Mouse (Mus musculus): ENCODE results near the gene Zfp697.
"Not testable (repeated sequence)": the region's sequence is repeated elsewhere in the genome, so short reads cannot be mapped to it uniquely, and the experiment has no call there.

Gene Zfp697

GRCm38 (mm10) chr3:98368776-98369175 is 13.5 kb upstream of the Zfp697 start:
- DNase-seq (ENCODE audit: low spot score in 2 of 2) = no peak

- no peak for DNase-seq (ENCODE audit: low spot score in 2 of 2)
Observed at GRCm38 (mm10) chr3:98374062-98374719, 8.1 kb upstream of the Zfp697 start.

- no peak for DNase-seq (ENCODE audit: low spot score in 2 of 2)
Observed at GRCm38 (mm10) chr3:98374980-98375379, 7.3 kb upstream of the Zfp697 start.

- no peak for DNase-seq (ENCODE audit: low spot score in 2 of 2)
Observed at GRCm38 (mm10) chr3:98378267-98378666, 4.0 kb upstream of the Zfp697 start.

- DNase-seq (ENCODE audit: low spot score in 2 of 2) = no peak
Observed at GRCm38 (mm10) chr3:98379236-98379635, 3.0 kb upstream of the Zfp697 start.

GRCm38 (mm10) chr3:98381677-98382245 is 500 bp upstream of the Zfp697 start:
- no peak for DNase-seq (ENCODE audit: low spot score in 2 of 2)

- DNase-seq (ENCODE audit: low spot score in 2 of 2) = peak in 1 of 2 experiments; percentile 14
Observed at GRCm38 (mm10) chr3:98383024-98383790, 946 bp downstream of the Zfp697 start.

- no peak for DNase-seq (ENCODE audit: low spot score in 2 of 2)
Observed at GRCm38 (mm10) chr3:98387086-98387485, 4.8 kb downstream of the Zfp697 start.

- DNase-seq (ENCODE audit: low spot score in 2 of 2) = no peak
Observed at GRCm38 (mm10) chr3:98387756-98388155, 5.5 kb downstream of the Zfp697 start.

GRCm38 (mm10) chr3:98389305-98389704 is 7.0 kb downstream of the Zfp697 start:
- no peak for DNase-seq (ENCODE audit: low spot score in 2 of 2)

- DNase-seq (ENCODE audit: low spot score in 2 of 2) = not testable (repeated sequence)
Observed at GRCm38 (mm10) chr3:98404268-98404895, 22.1 kb downstream of the Zfp697 start.

- DNase-seq (ENCODE audit: low spot score in 2 of 2) = not testable (repeated sequence)
Observed at GRCm38 (mm10) chr3:98405877-98406276, 23.6 kb downstream of the Zfp697 start.

- DNase-seq (ENCODE audit: low spot score in 2 of 2) = not testable (repeated sequence)
Observed at GRCm38 (mm10) chr3:98406569-98407144, 24.4 kb downstream of the Zfp697 start.

- DNase-seq (ENCODE audit: low spot score in 2 of 2) = not testable (repeated sequence)
Observed at GRCm38 (mm10) chr3:98407261-98407780, 25.1 kb downstream of the Zfp697 start.

GRCm38 (mm10) chr3:98410619-98411580 is 28.6 kb downstream of the Zfp697 start:
- DNase-seq (ENCODE audit: low spot score in 2 of 2) = not testable (repeated sequence)

- no peak for DNase-seq (ENCODE audit: low spot score in 2 of 2)
Observed at GRCm38 (mm10) chr3:98413733-98414132, 31.5 kb downstream of the Zfp697 start.

GRCm38 (mm10) chr3:98414296-98414695 is 32.0 kb downstream of the Zfp697 start:
- no peak for DNase-seq (ENCODE audit: low spot score in 2 of 2)

GRCm38 (mm10) chr3:98416426-98417250 is 34.4 kb downstream of the Zfp697 start:
- DNase-seq (ENCODE audit: low spot score in 2 of 2) = no peak

- peak; percentile 79 to 88 for DNase-seq (ENCODE audit: low spot score in 2 of 2)
Observed at GRCm38 (mm10) chr3:98417328-98417727, 35.1 kb downstream of the Zfp697 start.

All from frontal cortex, postnatal 10 days (tissue).